ENCODE assay signal across 14 mouse cellular contexts in genomic region chr16:38672947-38673346, GRCm38 (mm10). TPM values are rescaled to one million over a fixed set of nuclear protein-coding genes. Genes with fewer than 3 reads are reported as not detected.
A peak's percentile ranks its signal among the peaks of the same experiment; 100 is the strongest.
DNase-seq lines count a peak whose midpoint lies in the region; ATAC-seq and TF ChIP-seq lines count a peak whose summit lies in the region.
"Had no signal": no experiment of that assay in that cellular context is flagged by ENCODE, and none has a peak within 500 bp of the region (broad histone marks: within the 10 kb centered on the region; RNA-seq: fewer than 3 reads in every experiment).

No protein-coding gene starts in this region.

- peak overlapping the region; percentile 72; the same call in 1 of the 2 replicates for H3K27ac ChIP-seq in cerebellum, adult 2 months (ENCODE audit: insufficient read depth, low read length)
- H3K27ac ChIP-seq in heart, embryonic 15.5 days, result peak overlapping the region; percentile 85
- H3K27ac ChIP-seq in heart, adult 2 months, result no peak overlapping the region; the same call in 1 of the 2 replicates
- peak overlapping the region; percentile 60; the same call in 1 of the 2 replicates for H3K27ac ChIP-seq in midbrain, embryonic 12.5 days (replicated peaks)
- H3K27ac ChIP-seq: embryonic facial prominence, embryonic 13.5 days; liver, embryonic 12.5 days had no signal

- H3K9me3 ChIP-seq in heart, embryonic 15.5 days (replicated peaks), result no peaks in the 10 kb centered on the region
- no peaks in the 10 kb centered on the region for H3K9me3 ChIP-seq in E14TG2a.4 (ENCODE audit: low read length)
- H3K9me3 ChIP-seq in midbrain, embryonic 12.5 days, result no peaks in the 10 kb centered on the region
- H3K9me3 ChIP-seq: embryonic facial prominence, embryonic 13.5 days; liver, embryonic 12.5 days had no signal

- H3K9ac ChIP-seq in heart, embryonic 15.5 days, result no peak overlapping the region
- no peak overlapping the region for H3K9ac ChIP-seq in heart, adult 2 months (ENCODE audit: low read depth, low read length)
- no peak overlapping the region for H3K9ac ChIP-seq in midbrain, embryonic 12.5 days (replicated peaks)
- H3K9ac ChIP-seq: embryonic facial prominence, embryonic 13.5 days; liver, embryonic 12.5 days had no signal

- H3K27me3 ChIP-seq in cerebellum, adult 2 months (ENCODE audit: control insufficient read depth, insufficient read depth, low read length), result no peaks in the 10 kb centered on the region
- H3K27me3 ChIP-seq in heart, embryonic 15.5 days, result no peaks in the 10 kb centered on the region
- H3K27me3 ChIP-seq in heart, adult 2 months (ENCODE audit: control insufficient read depth, insufficient read depth, low read length), result no peaks in the 10 kb centered on the region
- H3K27me3 ChIP-seq in E14TG2a.4 (ENCODE audit: insufficient read depth, low read length), result peaks cover 25% of the 10 kb centered on the region
- no peaks in the 10 kb centered on the region for H3K27me3 ChIP-seq in midbrain, embryonic 12.5 days
- H3K27me3 ChIP-seq: embryonic facial prominence, embryonic 13.5 days; liver, embryonic 12.5 days had no signal

- peaks cover 10% of the 10 kb centered on the region; the same call in 1 of the 2 replicates for H3K36me3 ChIP-seq in heart, embryonic 15.5 days
- H3K36me3 ChIP-seq in heart, adult 2 months (ENCODE audit: control insufficient read depth, insufficient read depth, low read length), result peaks cover 36% of the 10 kb centered on the region
- no peaks in the 10 kb centered on the region for H3K36me3 ChIP-seq in E14TG2a.4 (ENCODE audit: insufficient read depth, low read length)
- H3K36me3 ChIP-seq in midbrain, embryonic 12.5 days, result no peaks in the 10 kb centered on the region
- H3K36me3 ChIP-seq: embryonic facial prominence, embryonic 13.5 days; liver, embryonic 12.5 days had no signal

- intact Hi-C loops in heart, adult 2 months (cut with DNase I), result loop anchor here (10.0 kb wide), 1 partner anchor 48 kb away; no protein-coding TSS in a partner anchor

- TF ChIP-seq EP300 in heart, adult 2 months (IDR thresholded peaks at IDR 0.05; ENCODE audit: insufficient read depth, low read depth, low read length), result no peak

- H3K4me3 ChIP-seq in cerebellum, adult 2 months (replicated peaks; ENCODE audit: insufficient read depth, low read depth, low read length), result no peak overlapping the region
- H3K4me3 ChIP-seq in heart, embryonic 15.5 days, result no peak overlapping the region
- no peak overlapping the region for H3K4me3 ChIP-seq in heart, adult 2 months
- H3K4me3 ChIP-seq in E14TG2a.4 (replicated peaks; ENCODE audit: low read length), result peak overlapping the region; percentile 60
- no peak overlapping the region for H3K4me3 ChIP-seq in midbrain, embryonic 12.5 days
- H3K4me3 ChIP-seq: embryonic facial prominence, embryonic 13.5 days; liver, embryonic 12.5 days had no signal

- TF ChIP-seq POLR2A in cerebellum, adult 2 months (IDR thresholded peaks at IDR 0.05; ENCODE audit: borderline replicate concordance, insufficient read depth, low read length), result no peak
- no peak for TF ChIP-seq POLR2A in heart, adult 2 months (IDR thresholded peaks at IDR 0.05; ENCODE audit: insufficient read depth, low read depth, low read length)

- DNase-seq in cerebellum, adult 2 months, result no peak
- DNase-seq in heart, adult 2 months, result no peak
- DNase-seq in spleen, postnatal 36 days (ENCODE audit: low spot score in 2 of 2), result no peak
- no peak for DNase-seq in lung, postnatal 4 days
- DNase-seq: adrenal gland, adult 8-10 months; gastrocnemius, postnatal 14 days; kidney, adult 18-20 months; lung, postnatal 14 days had no signal

- H3K79me2 ChIP-seq in heart, adult 2 months (replicated peaks; ENCODE audit: control insufficient read depth, insufficient read depth, low read length), result peaks cover 3% of the 10 kb centered on the region; the same call in 1 of the 2 replicates

- WGBS in cerebellum, adult 2 months, result 62% methylated on average over 7 of the region's 7 CpGs
- 48% methylated on average over 7 of the region's 7 CpGs for WGBS in heart, embryonic 15.5 days
- WGBS in heart, adult 2 months, result 64% methylated on average over 7 of the region's 7 CpGs
- 91% methylated on average over 7 of the region's 7 CpGs for WGBS in midbrain, embryonic 12.5 days

- ATAC-seq in cerebellum, adult (ENCODE audit: insufficient number of reproducible peaks, low FRiP score, low TSS enrichment), result no peak
- no peak for ATAC-seq in heart, embryonic 15.5 days (replicated peaks; ENCODE audit: insufficient number of reproducible peaks, insufficient read depth, low FRiP score, low read depth)
- no peak for ATAC-seq in midbrain, embryonic 12.5 days (ENCODE audit: low FRiP score, low read depth)
- ATAC-seq: liver, embryonic 12.5 days had no signal

- no peak overlapping the region; the same call in 1 of the 2 replicates for H3K4me2 ChIP-seq in heart, embryonic 15.5 days
- no peak overlapping the region for H3K4me2 ChIP-seq in midbrain, embryonic 12.5 days (replicated peaks)
- H3K4me2 ChIP-seq: embryonic facial prominence, embryonic 13.5 days; liver, embryonic 12.5 days had no signal

- no peaks in the 10 kb centered on the region; the same call in none of the 2 replicates for H3K4me1 ChIP-seq in cerebellum, adult 2 months (ENCODE audit: control insufficient read depth, insufficient read depth, low read length)
- H3K4me1 ChIP-seq in heart, embryonic 15.5 days (replicated peaks), result peaks cover 78% of the 10 kb centered on the region
- H3K4me1 ChIP-seq in heart, adult 2 months (ENCODE audit: control insufficient read depth, insufficient read depth, low read length), result peaks cover 41% of the 10 kb centered on the region
- peaks cover 16% of the 10 kb centered on the region for H3K4me1 ChIP-seq in E14TG2a.4 (replicated peaks; ENCODE audit: low read depth, low read length)
- H3K4me1 ChIP-seq in midbrain, embryonic 12.5 days, result peaks cover 25% of the 10 kb centered on the region
- H3K4me1 ChIP-seq: liver, embryonic 12.5 days had no signal

- no peak for TF ChIP-seq CTCF in cerebellum, adult 2 months (IDR thresholded peaks at IDR 0.05; ENCODE audit: borderline replicate concordance, insufficient read depth, low read depth, low read length)
- no peak for TF ChIP-seq CTCF in heart, adult 2 months (IDR thresholded peaks at IDR 0.05)
- TF ChIP-seq CTCF in E14TG2a.4 (conservative IDR thresholded peaks at IDR 0.05; ENCODE audit: low read length), result no peak

RNA-seq across cellular contexts. Expression of gene Arhgap31, which starts 40.1 kb away (rescaled TPM):
- 17.3 and 17.8 TPM in 2 replicates for polyA plus RNA-seq in cerebellum, adult 2 months (2012; rRNA removed)
- 36.1 and 36.5 TPM in 2 replicates for polyA plus RNA-seq in heart, embryonic 15.5 days (2015; fragmentation: Nextera tagmentation; extraction: Ambion mirVana)
- total RNA-seq in heart, adult 2 months (2021), result 10 to 100 TPM; 38.2 to 41.2 TPM
- polyA plus RNA-seq in heart, adult 2 months (2012; rRNA removed), result 14.1 and 20.1 TPM in 2 replicates
- 10.5 and 11.8 TPM in 2 replicates for polyA plus RNA-seq in midbrain, embryonic 12.5 days (2016; fragmentation: Nextera tagmentation; extraction: Ambion mirVana)
